Mouse (Mus musculus): ENCODE results near the gene Matk. TPM values are rescaled to one million over a fixed set of nuclear protein-coding genes. Genes with fewer than 3 reads are reported as not detected.

The Matk gene
- polyA plus RNA-seq, 1 experiment from 2014 or later: 22.4 TPM

DNA sequence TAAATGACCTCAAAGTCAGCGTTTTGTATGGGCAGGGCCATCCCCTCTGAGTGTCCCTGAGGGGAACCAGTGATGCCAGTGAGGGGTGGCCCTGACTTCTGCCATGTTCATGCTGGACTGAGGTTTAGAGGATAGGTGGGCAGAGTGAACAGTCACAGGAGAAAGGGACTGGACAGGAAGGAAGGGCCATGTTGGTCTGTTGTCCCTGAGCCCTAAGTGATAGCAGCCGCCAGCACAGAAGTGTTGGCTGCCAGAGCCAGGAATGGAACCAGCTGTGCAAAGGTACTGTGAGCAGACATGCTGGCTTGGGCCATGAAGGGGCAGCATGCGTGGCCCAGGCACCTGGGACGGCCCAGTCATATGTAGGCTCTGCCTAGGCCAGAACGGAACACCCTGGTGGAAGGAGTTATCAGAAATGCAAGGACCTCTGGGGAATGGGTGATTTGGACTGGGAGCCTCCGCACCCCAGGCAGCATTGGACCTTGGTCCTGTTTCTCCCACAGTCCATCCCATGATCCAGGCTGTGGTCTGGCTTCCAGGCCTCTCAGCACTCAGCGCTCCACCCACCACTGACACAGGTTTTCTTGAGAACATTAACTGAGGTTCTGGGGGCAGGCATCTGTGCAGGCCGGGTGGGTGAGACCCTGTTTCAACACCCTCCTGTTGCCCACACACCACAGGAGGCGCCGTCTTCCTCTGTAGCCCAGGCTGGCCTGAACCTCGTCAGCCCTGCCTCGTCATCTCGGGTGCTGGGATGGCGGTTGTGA, 47.0 kb downstream of the Matk start:
- Histone ChIP-seq H3K4me1 (peaks cover 37% of the 10 kb centered on the region), H3K4me2 (replicated peaks) (no peak overlapping the region), H3K4me3 (no peak overlapping the region), H3K9ac (replicated peaks) (no peak overlapping the region), H3K9me3 (no peaks in the 10 kb centered on the region), H3K27me3 (no peaks in the 10 kb centered on the region), H3K36me3 (no peaks in the 10 kb centered on the region), H3K27ac (replicated peaks) (no peak overlapping the region)
- 93% methylated on average over 14 of the region's 14 CpGs for WGBS
- ATAC-seq (replicated peaks): no peak

- H3K27me3 ChIP-seq: no peaks in the 10 kb centered on the region
- no peak overlapping the region for H3K27ac ChIP-seq (replicated peaks)
- H3K4me3 ChIP-seq: no peak overlapping the region
- H3K4me2 ChIP-seq (replicated peaks): no peak overlapping the region
- no peaks in the 10 kb centered on the region for H3K9me3 ChIP-seq
- H3K36me3 ChIP-seq: no peaks in the 10 kb centered on the region
- no peak overlapping the region for H3K9ac ChIP-seq (replicated peaks)
- H3K4me1 ChIP-seq: peaks cover 31% of the 10 kb centered on the region
- no peak for ATAC-seq (replicated peaks)
- 81% methylated on average over 9 of the region's 9 CpGs for WGBS
These were observed 47.7 kb downstream of the Matk start for GRCm38 (mm10) chr10:81300352-81300907.

- WGBS: 84% methylated on average over 9 of the region's 9 CpGs
- Histone ChIP-seq H3K9me3 (no peaks in the 10 kb centered on the region), H3K4me1 (peaks cover 22% of the 10 kb centered on the region), H3K27ac (replicated peaks) (no peak overlapping the region), H3K36me3 (peaks cover 8% of the 10 kb centered on the region), H3K9ac (replicated peaks) (no peak overlapping the region), H3K4me3 (no peak overlapping the region), H3K4me2 (replicated peaks) (no peak overlapping the region), H3K27me3 (no peaks in the 10 kb centered on the region)
- no peak for ATAC-seq (replicated peaks)
These were observed 48.6 kb downstream of the Matk start for GRCm38 (mm10) chr10:81301321-81301720.

DNA sequence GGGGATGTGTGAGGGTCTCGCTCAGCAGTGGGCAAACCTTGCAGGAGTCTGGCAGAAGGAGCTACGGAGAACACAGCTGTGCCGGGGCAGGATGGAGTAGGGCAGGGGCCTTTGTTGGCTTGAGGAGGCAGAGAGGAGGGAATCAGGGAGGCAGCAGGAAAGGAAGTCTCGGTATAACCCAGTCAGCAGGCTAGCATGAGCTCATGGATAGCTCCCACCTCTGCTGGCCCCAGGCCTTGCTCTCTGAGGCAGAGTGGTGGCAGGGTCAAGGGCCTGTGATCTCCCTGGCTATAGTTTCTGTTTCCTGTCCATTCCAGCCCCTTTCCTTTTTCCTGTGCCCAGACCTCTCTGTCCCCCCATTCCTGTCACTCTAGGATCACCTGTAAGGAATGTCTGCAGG, 49.6 kb downstream of the Matk start:
- WGBS: 69% methylated on average over 4 of the region's 4 CpGs
- H3K4me3 ChIP-seq: no peak overlapping the region
- H3K27ac ChIP-seq (replicated peaks): peak overlapping the region; percentile 35; the same call in 1 of the 2 replicates
- 0 out of 2 replicates have a peak overlapping the region, but pooled peaks have one; percentile 1 for H3K9ac ChIP-seq (replicated peaks)
- H3K27me3 ChIP-seq: no peaks in the 10 kb centered on the region
- peaks cover 17% of the 10 kb centered on the region for H3K4me1 ChIP-seq
- H3K4me2 ChIP-seq (replicated peaks): no peak overlapping the region
- H3K9me3 ChIP-seq: no peaks in the 10 kb centered on the region
- peaks cover 17% of the 10 kb centered on the region for H3K36me3 ChIP-seq
- ATAC-seq (replicated peaks): no peak

DNA sequence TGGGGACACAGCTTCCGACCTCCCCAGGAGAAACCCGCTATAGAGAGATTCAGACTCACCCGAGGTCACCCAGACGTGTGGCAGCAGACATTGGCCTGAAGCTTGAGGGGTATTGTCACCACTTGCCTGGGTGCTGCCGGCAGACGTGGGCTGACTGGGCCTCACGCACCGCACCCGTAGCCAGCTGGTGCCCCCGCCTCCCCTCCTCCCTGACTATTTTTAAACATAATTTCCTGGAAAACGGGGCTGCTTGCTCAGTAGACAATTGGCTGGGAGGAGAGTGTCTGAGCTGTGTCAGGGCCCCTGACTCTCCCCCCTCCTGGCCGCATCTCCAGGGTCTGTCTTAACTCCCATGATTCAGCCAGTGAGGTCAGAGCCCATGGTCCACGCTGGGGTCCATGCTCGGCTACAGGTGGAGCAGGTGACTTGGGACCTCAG, 50.1 kb downstream of the Matk start:
- Histone ChIP-seq H3K9me3 (no peaks in the 10 kb centered on the region), H3K4me2 (replicated peaks) (no peak overlapping the region), H3K4me3 (0 out of 2 replicates have a peak overlapping the region, but pooled peaks have one; percentile 1), H3K27me3 (no peaks in the 10 kb centered on the region), H3K36me3 (peaks cover 23% of the 10 kb centered on the region), H3K4me1 (peaks cover 17% of the 10 kb centered on the region), H3K27ac (replicated peaks) (peak overlapping the region; percentile 35; the same call in 1 of the 2 replicates), H3K9ac (replicated peaks) (0 out of 2 replicates have a peak overlapping the region, but pooled peaks have one; percentile 1)
- 60% methylated on average over 14 of the region's 14 CpGs for WGBS
- ATAC-seq (replicated peaks): no peak

- H3K4me2 ChIP-seq (replicated peaks): no peak overlapping the region
- peak overlapping the region; percentile 35; the same call in 1 of the 2 replicates for H3K27ac ChIP-seq (replicated peaks)
- no peak overlapping the region for H3K4me3 ChIP-seq
- H3K27me3 ChIP-seq: no peaks in the 10 kb centered on the region
- H3K36me3 ChIP-seq: peaks cover 27% of the 10 kb centered on the region
- no peaks in the 10 kb centered on the region for H3K9me3 ChIP-seq
- ATAC-seq (replicated peaks): no peak
- no peak overlapping the region for H3K9ac ChIP-seq (replicated peaks)
- WGBS: 82% methylated on average over 10 of the region's 10 CpGs
- peaks cover 17% of the 10 kb centered on the region for H3K4me1 ChIP-seq
These were observed 50.5 kb downstream of the Matk start for GRCm38 (mm10) chr10:81303258-81303657.

DNA sequence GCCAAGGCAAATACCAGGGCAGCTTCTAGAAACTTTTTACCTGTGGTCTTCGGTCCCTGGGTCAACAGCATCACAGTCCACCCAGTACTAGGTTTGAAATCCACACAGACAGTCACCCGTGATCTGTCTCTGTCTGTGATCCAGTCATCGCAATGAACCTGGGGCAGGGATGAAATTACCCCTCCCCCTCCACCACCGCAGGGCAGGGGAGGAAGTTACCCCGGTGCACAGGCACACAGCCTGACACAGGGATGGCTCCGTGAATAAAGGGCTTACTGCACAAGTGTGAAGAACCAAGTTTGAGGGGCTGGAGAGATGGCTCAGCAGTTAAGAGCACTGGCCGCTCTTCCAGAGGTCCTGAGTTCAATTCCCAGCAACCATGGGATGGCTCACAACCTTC, 51.0 kb downstream of the Matk start:
- 86% methylated on average over 7 of the region's 7 CpGs for WGBS
- Histone ChIP-seq H3K36me3 (peaks cover 31% of the 10 kb centered on the region), H3K27me3 (no peaks in the 10 kb centered on the region), H3K4me3 (no peak overlapping the region), H3K9ac (replicated peaks) (no peak overlapping the region), H3K9me3 (no peaks in the 10 kb centered on the region), H3K4me2 (replicated peaks) (no peak overlapping the region), H3K4me1 (peaks cover 17% of the 10 kb centered on the region), H3K27ac (replicated peaks) (no peak overlapping the region)
- ATAC-seq (replicated peaks): no peak

GRCm38 (mm10) chr10:81304597-81305238, 52.0 kb downstream of the Matk start:
- Histone ChIP-seq H3K36me3 (peaks cover 40% of the 10 kb centered on the region), H3K27me3 (no peaks in the 10 kb centered on the region), H3K4me1 (peaks cover 17% of the 10 kb centered on the region), H3K27ac (replicated peaks) (no peak overlapping the region), H3K9me3 (no peaks in the 10 kb centered on the region), H3K4me2 (replicated peaks) (no peak overlapping the region), H3K9ac (replicated peaks) (no peak overlapping the region), H3K4me3 (no peak overlapping the region)
- ATAC-seq (replicated peaks): no peak; the same call in 1 of the 2 replicates
- WGBS: 25% methylated on average over 7 of the region's 9 CpGs

GRCm38 (mm10) chr10:81305663-81306062, 52.9 kb downstream of the Matk start:
- H3K4me3 ChIP-seq: no peak overlapping the region
- no peak for ATAC-seq (replicated peaks)
- no peak overlapping the region for H3K4me2 ChIP-seq (replicated peaks)
- peaks cover 49% of the 10 kb centered on the region for H3K36me3 ChIP-seq
- no peak overlapping the region for H3K9ac ChIP-seq (replicated peaks)
- H3K27ac ChIP-seq (replicated peaks): no peak overlapping the region
- H3K4me1 ChIP-seq: peaks cover 17% of the 10 kb centered on the region
- H3K9me3 ChIP-seq: no peaks in the 10 kb centered on the region
- WGBS: 93% methylated on average over 14 of the region's 14 CpGs
- no peaks in the 10 kb centered on the region for H3K27me3 ChIP-seq

DNA sequence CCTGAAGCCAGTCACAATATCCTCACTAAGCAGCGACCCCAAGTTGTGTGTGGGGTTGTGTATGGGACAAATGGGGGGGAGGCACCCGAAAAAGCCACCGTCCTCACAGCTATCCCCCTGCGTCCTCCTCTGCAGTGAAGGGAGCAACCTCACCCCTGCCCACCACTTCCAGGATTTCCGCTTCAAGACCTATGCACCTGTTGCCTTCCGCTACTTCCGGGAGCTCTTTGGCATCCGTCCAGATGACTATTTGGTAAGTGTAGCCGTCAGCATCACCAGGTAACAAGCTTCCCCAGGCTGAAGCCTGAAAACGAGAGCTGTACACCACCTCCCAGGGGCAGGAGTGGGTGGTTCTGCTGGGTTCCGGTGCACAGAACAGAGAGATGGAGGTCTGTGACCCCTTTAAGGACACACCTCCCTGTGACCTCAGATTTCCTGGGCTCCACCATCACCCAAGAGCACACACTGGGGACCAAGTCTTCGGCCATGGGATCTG, 53.5 kb downstream of the Matk start:
- Histone ChIP-seq H3K4me3 (no peak overlapping the region), H3K27ac (replicated peaks) (no peak overlapping the region), H3K27me3 (no peaks in the 10 kb centered on the region), H3K4me2 (replicated peaks) (no peak overlapping the region), H3K9ac (replicated peaks) (no peak overlapping the region), H3K36me3 (peaks cover 54% of the 10 kb centered on the region), H3K4me1 (peaks cover 16% of the 10 kb centered on the region), H3K9me3 (no peaks in the 10 kb centered on the region)
- 91% methylated on average over 12 of the region's 12 CpGs for WGBS
- no peak for ATAC-seq (replicated peaks)

DNA sequence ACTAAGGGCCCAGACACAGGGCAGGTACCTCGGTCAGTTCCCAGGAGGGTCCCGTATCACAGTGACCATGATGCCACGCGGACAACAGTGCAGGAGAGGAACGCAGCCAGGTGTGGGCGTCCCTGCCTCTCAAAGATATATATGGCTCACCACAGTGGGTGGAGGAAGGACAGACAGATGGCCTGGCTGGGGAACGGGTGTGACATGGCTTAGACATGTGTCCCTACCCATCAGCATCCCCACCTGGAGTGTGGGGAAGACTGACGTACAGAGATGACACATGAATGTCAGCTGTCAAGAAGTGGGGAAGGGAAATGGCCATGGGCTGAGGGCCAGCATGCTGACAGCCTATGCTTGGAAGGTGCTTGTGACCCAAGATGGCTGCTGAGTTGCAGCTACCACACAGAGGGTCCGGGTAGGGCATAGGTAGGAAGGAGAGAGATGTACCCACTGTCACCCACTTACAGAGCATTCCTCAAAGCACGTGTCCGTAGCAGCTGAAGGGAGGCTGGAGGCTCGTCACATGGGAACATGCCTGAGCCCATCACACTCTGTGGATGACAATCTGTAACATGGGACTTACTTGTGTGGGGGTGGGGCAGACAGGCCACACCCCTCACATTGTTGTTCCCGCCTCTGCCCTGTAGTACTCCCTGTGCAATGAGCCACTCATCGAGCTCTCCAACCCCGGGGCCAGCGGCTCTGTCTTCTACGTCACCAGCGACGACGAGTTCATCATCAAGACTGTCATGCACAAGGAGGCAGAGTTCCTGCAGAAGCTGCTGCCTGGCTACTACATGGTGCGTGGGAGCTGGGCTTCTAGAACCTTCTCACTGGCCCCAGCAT, 54.3 kb downstream of the Matk start:
- Histone ChIP-seq H3K27ac (replicated peaks) (no peak overlapping the region), H3K4me3 (no peak overlapping the region), H3K9me3 (no peaks in the 10 kb centered on the region), H3K36me3 (peaks cover 62% of the 10 kb centered on the region), H3K27me3 (no peaks in the 10 kb centered on the region), H3K4me1 (peaks cover 14% of the 10 kb centered on the region), H3K9ac (replicated peaks) (no peak overlapping the region), H3K4me2 (replicated peaks) (no peak overlapping the region)
- ATAC-seq (replicated peaks): no peak
- 94% methylated on average over 21 of the region's 21 CpGs for WGBS

Measured in forebrain, embryonic 15.5 days (tissue).